Mouse (Mus musculus): ENCODE measurements around the gene Lrrc36.

Gene Lrrc36

GRCm38 (mm10) chr8:105483212-105484029 lies 70.0 kb downstream of the Lrrc36 start:
- peak; percentile 83 for DNase-seq (ENCODE audit: low spot score)

GRCm38 (mm10) chr8:105484030-105484368 lies 70.6 kb downstream of the Lrrc36 start:
- no peak for DNase-seq (ENCODE audit: low spot score)

- DNase-seq (ENCODE audit: low spot score), result peak; percentile 88
These were observed 71.0 kb downstream of the Lrrc36 start for GRCm38 (mm10) chr8:105484392-105484791.

- DNase-seq (ENCODE audit: low spot score), result no peak
These were observed 74.7 kb downstream of the Lrrc36 start for GRCm38 (mm10) chr8:105488082-105488481.

GRCm38 (mm10) chr8:105489281-105489680 lies 75.9 kb downstream of the Lrrc36 start:
- DNase-seq (ENCODE audit: low spot score), result no peak

- no peak for DNase-seq (ENCODE audit: low spot score)
These were observed 80.1 kb downstream of the Lrrc36 start for GRCm38 (mm10) chr8:105493495-105493894.

- DNase-seq (ENCODE audit: low spot score), result no peak
These were observed 81.2 kb downstream of the Lrrc36 start for GRCm38 (mm10) chr8:105494566-105494965.

- no peak for DNase-seq (ENCODE audit: low spot score)
These were observed 82.3 kb downstream of the Lrrc36 start for GRCm38 (mm10) chr8:105495350-105496302.

GRCm38 (mm10) chr8:105496439-105497180 lies 83.2 kb downstream of the Lrrc36 start, which contains the start of gene Zdhhc1:
Gene Zdhhc1, minus strand, starts transcription at chr8:105496902.
- peak; percentile 96 for DNase-seq (ENCODE audit: low spot score)

- DNase-seq (ENCODE audit: low spot score), result no peak
These were observed 86.4 kb downstream of the Lrrc36 start for GRCm38 (mm10) chr8:105499787-105500186.

GRCm38 (mm10) chr8:105504617-105505016 lies 91.2 kb downstream of the Lrrc36 start:
- DNase-seq (ENCODE audit: low spot score), result no peak

- DNase-seq (ENCODE audit: low spot score), result no peak
These were observed 93.6 kb downstream of the Lrrc36 start for GRCm38 (mm10) chr8:105506977-105507376.

GRCm38 (mm10) chr8:105508758-105509157 lies 95.4 kb downstream of the Lrrc36 start:
- no peak for DNase-seq (ENCODE audit: low spot score)

GRCm38 (mm10) chr8:105509997-105510735 lies 96.8 kb downstream of the Lrrc36 start:
- DNase-seq (ENCODE audit: low spot score), result no peak

Data from testis, postnatal 10 days (tissue).